Mouse (Mus musculus): ENCODE results near the gene Ndn.

The Ndn gene

DNA sequence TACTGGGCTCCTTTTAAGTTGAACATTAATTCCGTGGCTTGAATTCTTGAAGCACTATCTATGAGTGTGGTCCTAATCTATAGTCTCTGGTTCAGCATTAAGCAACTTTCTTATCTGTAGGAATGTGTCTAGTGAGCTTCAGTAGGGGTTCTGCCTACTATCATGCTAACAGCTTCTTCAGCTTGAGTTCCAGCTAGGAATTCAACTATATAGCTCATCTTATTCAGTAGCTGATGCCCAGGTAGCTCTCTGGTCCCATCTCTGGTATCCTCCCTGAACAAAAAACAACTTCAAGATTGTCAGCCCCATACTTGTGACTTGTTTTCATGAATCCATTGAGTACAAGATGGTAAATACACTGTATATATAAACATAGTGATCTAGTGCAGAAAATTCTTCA lies at the start of gene Ndn:
Gene Ndn, plus strand, starts transcription at position 301 of the 400 bp plus-strand sequence.
- in situ Hi-C loops (cut with MboI; ENCODE audit: low pct_unique_long_range_greater_than_20kb in 1 of 2, low sequenced_read_pairs in 2 of 2, unreplicated experiment in 1 of 2), result no loop called here

DNA sequence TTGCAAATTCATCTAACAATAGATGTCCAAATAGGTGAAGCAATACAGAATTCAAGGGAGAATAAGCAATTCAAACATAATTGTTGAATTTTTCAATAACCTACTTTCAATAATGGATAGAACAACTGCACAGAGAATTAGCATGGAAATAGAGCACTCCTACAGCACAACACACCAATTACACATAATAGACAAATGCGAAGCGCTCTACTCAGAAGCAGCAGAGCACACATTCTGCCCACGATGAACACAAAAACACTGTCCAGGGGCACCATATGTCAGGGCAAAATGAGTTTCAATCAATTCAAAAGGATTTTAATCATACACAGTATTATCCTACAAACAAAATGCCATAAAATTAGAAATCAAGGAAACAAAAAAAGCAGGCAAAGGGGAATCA lies 43.9 kb upstream of the Ndn start:
- in situ Hi-C loops (cut with MboI; ENCODE audit: low pct_unique_long_range_greater_than_20kb in 1 of 2, low sequenced_read_pairs in 2 of 2, unreplicated experiment in 1 of 2), result no loop called here

DNA sequence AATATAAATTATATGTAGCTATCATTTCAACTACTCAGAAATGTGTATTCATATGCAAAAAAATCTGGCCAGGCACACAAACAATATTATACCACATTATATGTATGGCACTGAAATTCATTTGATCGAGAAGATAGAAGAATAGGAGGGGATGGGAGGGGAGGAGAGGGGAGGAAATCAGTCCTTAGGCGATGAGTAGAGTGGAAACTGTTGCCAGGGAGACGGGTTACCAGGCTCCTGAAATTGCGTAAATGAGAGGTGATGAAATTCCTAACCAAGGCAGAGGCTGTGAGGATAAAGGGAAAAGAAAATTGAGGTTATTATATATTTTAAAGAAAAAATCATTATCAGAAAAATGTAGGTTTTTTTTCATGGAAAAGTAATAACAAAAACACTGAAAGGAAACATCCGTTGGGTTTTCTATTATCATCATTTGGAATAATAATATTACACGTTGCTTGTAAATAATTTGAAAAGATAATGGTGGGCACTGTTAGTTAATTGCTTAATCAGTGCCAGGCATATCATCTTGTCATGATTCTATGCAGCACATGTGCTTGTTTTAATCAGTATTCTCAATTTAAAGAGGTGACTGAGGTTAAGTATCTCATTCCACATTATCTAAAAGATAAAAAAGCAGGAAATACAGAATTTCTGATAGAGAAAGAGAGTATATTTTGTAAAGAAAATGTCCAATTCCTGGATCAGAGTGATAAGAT lies 39.3 kb upstream of the Ndn start:
- in situ Hi-C loops (cut with MboI; ENCODE audit: low pct_unique_long_range_greater_than_20kb in 1 of 2, low sequenced_read_pairs in 2 of 2, unreplicated experiment in 1 of 2), result no loop called here

DNA sequence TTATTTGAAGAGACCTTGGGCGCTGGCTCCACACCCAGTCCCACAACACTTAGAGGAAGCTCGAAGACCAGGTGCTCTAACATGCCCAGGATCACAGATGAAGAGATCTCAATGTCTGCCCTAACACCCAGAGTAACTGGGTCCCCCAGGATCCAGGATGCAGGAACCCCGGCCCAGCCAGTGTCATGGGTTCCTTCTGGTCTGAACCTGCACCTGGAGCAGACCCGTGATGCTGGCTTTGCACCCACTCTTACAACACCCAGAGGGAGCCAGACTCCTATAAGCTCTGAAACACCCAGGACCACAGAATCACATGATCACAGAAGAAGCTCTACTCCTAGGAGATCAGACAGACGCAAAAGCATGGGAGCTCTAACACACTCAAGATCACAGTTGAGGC lies 29.6 kb upstream of the Ndn start:
- in situ Hi-C loops (cut with MboI; ENCODE audit: low pct_unique_long_range_greater_than_20kb in 1 of 2, low sequenced_read_pairs in 2 of 2, unreplicated experiment in 1 of 2), result no loop called here

DNA sequence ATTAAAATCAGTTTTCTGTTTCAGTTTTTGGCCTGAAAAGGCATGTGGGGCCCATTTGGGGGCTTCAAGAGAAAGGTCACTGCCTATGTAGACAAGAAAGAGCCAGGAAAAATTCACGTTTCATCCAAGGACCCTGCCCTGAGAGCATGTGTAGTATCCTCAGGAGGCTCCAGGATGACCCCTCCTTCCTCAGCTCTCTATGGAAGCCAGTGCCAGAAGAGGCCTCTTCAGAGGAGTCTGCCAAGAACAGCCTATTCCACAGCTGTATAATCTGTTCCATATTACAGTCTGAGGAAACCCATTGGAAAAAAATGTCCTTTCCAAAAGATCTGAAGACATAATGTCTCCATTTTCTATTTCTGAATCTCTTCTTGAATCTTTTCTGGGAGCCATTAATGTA lies 958 bp upstream of the Ndn start:
- in situ Hi-C loops (cut with MboI; ENCODE audit: low pct_unique_long_range_greater_than_20kb in 1 of 2, low sequenced_read_pairs in 2 of 2, unreplicated experiment in 1 of 2), result no loop called here

DNA sequence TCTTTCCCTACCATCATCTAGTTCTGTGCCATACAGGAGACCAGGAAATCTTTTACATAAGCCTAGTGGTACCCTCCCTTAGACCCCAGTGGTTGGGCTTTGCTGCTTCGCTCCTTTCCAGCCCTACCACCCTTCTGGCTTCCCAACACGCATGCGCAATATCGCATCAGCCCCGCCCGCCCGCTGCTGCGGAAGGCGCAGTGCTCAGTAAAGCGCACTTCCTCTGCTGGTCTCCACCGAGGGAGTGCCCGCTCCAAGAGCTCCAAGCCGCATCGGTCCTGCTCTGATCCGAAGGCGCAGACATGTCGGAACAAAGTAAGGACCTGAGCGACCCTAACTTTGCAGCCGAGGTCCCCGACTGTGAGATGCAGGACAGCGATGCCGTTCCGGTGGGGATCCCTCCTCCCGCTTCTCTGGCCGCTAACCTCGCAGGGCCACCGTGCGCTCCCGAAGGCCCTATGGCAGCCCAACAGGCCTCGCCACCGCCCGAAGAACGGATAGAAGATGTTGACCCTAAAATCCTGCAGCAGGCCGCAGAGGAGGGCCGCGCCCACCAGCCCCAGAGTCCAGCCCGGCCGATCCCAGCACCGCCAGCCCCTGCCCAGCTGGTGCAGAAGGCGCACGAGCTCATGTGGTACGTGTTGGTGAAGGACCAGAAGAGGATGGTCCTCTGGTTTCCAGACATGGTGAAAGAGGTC lies 1.9 kb downstream of the Ndn start:
- in situ Hi-C loops (cut with MboI; ENCODE audit: low pct_unique_long_range_greater_than_20kb in 1 of 2, low sequenced_read_pairs in 2 of 2, unreplicated experiment in 1 of 2), result no loop called here

DNA sequence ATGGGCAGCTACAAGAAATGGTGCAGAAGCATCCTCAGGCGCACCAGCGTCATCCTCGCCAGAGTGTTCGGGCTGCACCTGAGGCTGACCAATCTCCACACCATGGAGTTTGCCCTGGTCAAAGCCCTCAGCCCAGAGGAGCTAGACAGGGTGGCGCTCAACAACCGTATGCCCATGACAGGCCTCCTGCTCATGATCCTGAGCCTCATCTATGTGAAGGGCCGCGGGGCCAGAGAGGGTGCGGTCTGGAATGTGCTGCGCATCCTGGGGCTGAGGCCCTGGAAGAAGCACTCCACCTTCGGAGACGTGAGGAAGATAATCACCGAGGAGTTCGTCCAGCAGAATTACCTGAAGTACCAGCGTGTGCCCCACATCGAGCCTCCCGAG lies 2.4 kb downstream of the Ndn start:
- in situ Hi-C loops (cut with MboI; ENCODE audit: low pct_unique_long_range_greater_than_20kb in 1 of 2, low sequenced_read_pairs in 2 of 2, unreplicated experiment in 1 of 2), result no loop called here

DNA sequence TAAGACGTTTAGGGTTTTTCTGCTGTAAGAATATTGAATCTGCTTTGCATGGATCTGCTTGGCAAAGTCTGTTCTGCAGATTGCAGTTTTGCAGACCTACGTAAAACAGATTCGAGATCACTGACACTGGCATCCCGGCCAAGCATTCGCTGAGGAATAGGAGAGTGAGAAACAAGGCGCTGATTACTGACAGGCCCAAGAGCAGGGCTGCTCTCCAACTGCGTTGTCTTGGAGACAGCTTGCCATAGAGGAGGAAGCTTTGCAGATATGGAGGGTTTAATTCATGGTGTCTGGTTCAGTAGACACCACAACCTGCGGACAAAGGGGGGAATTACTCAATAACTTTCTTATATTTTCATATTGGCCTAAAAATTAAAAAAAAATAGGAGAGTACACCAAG lies 4.9 kb downstream of the Ndn start:
- in situ Hi-C loops (cut with MboI; ENCODE audit: low pct_unique_long_range_greater_than_20kb in 1 of 2, low sequenced_read_pairs in 2 of 2, unreplicated experiment in 1 of 2), result no loop called here

DNA sequence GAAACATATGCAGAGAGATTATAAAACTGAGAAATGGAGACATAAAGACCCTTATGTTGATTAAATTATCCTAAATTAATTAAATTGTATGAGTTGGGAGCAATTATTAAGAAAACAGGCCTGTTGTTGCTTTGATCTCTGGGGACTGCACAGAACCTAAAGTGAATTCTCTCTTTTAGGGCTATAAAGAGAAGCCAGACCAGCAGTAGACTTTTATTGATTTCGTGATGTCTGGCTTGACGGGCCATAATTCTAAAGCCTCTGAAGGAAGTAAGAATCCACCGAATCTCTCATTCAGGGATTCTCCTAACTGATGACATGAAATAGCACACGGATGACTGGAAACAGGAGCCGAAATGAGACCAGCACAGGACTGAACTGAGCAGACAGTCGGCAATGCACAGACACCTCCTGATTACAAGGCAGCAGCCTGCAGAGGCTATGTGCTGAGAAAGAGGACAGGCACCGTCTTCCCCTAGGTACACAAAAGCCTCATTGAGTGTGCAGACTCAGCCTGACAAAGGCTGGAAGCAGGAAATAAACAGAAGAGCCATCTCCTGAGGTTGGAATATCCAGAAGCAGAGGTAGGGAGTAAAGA lies 18.8 kb downstream of the Ndn start:
- in situ Hi-C loops (cut with MboI; ENCODE audit: low pct_unique_long_range_greater_than_20kb in 1 of 2, low sequenced_read_pairs in 2 of 2, unreplicated experiment in 1 of 2), result no loop called here

DNA sequence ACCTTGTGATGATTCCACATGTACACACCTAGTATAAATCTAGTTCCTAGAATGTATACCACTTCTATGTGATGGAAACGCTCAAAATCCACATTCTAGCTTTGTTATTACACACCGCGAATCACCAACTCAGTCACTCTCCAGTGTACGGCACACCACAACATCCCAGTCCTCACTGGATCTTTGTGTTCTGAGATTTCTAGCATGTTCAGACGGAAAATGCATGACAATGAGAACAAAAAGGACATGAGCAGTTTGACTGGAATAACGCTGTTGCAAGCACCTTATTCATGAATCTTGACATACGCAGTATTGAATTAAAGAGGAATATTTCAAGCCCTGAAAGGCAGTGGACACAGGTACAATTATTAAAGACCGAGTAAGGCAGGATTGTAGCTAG lies 20.4 kb downstream of the Ndn start:
- in situ Hi-C loops (cut with MboI; ENCODE audit: low pct_unique_long_range_greater_than_20kb in 1 of 2, low sequenced_read_pairs in 2 of 2, unreplicated experiment in 1 of 2), result no loop called here

DNA sequence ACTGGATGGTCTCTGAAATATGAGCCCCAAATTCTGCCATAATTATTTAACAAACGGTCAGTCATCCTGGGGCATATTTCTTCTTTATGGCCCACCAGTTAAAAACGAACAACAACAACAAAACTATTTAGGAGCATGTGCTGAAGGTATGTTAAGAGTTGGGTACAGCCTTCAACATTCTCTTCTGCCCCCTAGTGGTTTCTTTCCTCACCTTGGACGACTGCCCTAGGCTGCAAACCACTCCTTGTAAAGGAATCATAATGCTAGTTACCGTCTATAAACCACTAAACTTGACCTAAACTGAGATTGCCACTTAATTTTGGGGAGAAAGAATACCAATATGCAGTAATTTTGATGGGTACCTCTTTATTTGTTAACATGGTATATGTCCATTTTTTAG lies 29.3 kb downstream of the Ndn start:
- in situ Hi-C loops (cut with MboI; ENCODE audit: low pct_unique_long_range_greater_than_20kb in 1 of 2, low sequenced_read_pairs in 2 of 2, unreplicated experiment in 1 of 2), result loop anchor here (5.0 to 10.0 kb wide), 2 partner anchors 141 to 143 kb away; no protein-coding TSS in a partner anchor

DNA sequence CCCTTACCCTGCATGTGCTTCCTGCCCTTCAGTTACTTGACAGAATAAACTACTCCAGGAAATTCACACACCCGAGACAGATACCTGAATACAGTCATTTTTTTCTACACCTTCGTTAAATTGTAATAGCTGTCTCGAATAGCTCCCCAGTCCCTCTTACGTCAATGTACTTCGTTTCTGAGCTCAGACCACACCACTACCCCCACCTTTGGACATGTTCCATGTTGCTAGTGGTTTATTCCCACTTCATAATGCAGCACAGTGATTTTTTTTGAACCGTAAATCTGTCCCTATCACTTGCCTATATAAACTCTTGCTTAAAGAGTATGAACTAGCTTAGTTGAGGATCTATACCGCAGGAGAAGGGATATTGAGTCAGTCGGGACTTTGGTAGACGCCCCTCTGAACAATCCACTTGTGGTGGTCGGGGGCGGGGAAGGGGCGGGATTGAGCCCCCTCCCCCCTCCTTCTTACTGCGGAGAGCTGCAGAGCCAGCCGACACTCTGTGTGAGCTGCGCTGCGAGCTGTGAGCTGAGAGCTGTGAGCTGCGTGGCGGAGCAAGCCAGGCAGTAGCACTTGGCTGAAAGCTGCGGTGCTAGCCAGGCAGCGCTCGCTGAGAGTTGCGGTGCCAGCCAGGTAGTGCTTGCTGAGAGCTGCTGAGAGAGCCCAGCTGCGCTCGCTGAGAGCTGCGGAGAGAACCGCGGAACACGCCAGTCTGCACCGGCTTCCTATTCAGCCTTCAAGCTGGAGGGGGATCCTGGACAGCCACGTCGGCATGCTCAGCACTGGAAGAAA lies 30.3 kb downstream of the Ndn start, which contains the start of gene Magel2:
Gene Magel2, plus strand, starts transcription at position 501 of the 795 bp plus-strand sequence.
- in situ Hi-C loops (cut with MboI; ENCODE audit: low pct_unique_long_range_greater_than_20kb in 1 of 2, low sequenced_read_pairs in 2 of 2, unreplicated experiment in 1 of 2), result loop anchor here (5.0 to 10.0 kb wide), 2 partner anchors 142 to 144 kb away; no protein-coding TSS in a partner anchor

DNA sequence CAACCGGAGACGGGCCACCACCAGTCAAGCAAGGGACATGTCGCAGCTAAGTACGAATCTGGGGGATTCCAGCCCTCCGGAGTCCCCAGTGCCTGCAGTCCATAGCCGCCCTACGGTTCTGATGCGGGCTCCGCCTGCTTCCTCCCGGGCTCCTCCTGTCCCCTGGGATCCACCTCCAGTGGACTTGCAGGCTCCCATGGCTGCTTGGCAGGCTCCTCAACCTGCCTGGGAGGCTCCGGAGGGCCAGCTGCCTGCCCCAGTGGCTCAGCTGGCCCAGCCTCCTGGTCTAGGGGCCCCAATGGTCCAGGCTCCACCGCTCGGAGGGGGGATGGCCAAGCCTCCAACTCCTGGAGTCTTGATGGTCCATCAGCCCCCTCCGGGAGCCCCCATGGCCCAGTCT lies 30.9 kb downstream of the Ndn start:
- in situ Hi-C loops (cut with MboI; ENCODE audit: low pct_unique_long_range_greater_than_20kb in 1 of 2, low sequenced_read_pairs in 2 of 2, unreplicated experiment in 1 of 2), result loop anchor here (5.0 to 10.0 kb wide), 2 partner anchors 143 to 145 kb away; no protein-coding TSS in a partner anchor

DNA sequence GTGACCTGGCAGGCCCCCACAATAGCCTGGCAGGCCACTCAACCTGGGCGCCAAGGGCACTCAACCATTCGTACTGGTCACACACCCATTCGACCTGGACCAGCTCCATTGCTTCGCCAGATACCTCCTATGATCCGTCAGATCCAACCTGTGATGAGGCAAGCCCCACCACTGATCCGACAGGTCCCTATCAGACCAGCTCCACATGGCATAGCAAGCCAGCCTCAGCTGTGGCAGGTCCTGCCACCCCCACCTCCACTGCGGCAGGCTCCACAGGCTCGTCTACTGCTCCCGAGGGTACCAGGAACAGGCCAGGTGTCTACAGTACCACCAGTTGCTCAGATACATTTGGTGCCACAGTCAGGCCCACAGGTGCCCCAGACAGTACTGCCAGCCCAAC lies 32.2 kb downstream of the Ndn start:
- in situ Hi-C loops (cut with MboI; ENCODE audit: low pct_unique_long_range_greater_than_20kb in 1 of 2, low sequenced_read_pairs in 2 of 2, unreplicated experiment in 1 of 2), result loop anchor here (5.0 to 10.0 kb wide), 2 partner anchors 144 to 146 kb away; no protein-coding TSS in a partner anchor

DNA sequence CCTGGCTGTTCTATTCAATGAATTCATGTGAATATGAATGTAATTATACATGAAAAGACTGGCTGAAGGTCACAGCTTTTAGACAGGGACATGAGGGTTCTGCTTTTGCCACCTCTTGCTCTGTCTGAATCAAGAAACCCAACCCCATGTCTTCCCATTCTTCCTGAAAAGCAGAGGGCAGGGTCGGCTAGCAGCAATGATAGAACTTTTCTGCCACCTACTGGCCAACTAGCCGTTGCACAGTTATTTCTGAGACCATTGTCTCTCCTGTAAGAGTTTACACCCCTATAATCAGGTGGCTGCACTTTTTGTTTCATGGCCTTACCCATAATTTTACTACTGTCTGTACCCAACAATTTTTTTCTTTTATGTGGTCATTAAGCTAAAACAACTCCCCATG lies 36.0 kb downstream of the Ndn start:
- in situ Hi-C loops (cut with MboI; ENCODE audit: low pct_unique_long_range_greater_than_20kb in 1 of 2, low sequenced_read_pairs in 2 of 2, unreplicated experiment in 1 of 2), result no loop called here

DNA sequence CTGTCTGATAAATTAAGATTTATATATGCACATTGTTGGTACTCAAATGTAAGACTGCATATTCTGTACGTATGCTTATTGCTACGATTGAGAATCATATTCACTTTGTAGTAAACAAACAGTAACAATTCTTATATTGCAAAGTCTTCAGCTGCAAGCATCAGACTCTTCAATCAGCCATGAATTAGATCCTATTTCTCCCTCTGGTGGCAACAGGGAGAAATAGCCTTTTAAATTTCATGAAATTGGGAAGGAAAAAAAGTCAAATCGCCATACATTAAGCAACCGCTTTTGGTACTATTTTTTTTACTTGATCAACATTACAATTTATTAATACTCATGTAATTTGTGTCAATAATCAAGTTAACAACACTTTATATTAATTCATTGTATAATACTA lies 41.9 kb downstream of the Ndn start:
- in situ Hi-C loops (cut with MboI; ENCODE audit: low pct_unique_long_range_greater_than_20kb in 1 of 2, low sequenced_read_pairs in 2 of 2, unreplicated experiment in 1 of 2), result no loop called here

DNA sequence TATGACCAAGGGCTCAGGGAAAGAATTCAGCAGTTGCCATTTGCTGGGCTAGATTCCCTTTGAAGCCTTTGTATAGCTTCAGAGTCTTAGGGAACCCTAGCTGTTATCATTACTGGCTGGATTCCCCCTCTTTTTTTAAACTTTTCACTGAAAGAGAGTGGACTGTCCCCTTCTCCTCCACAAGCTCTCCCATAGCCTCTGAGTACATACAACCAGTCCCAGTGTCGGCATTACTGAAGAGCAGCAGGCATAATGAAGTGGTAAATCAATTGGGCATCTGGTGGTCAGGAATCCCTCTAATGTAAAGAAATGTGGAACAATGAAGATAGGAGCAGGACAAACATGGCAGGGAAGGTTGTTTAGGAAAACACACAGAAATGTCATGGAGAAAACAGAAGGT lies 45.8 kb downstream of the Ndn start:
- in situ Hi-C loops (cut with MboI; ENCODE audit: low pct_unique_long_range_greater_than_20kb in 1 of 2, low sequenced_read_pairs in 2 of 2, unreplicated experiment in 1 of 2), result no loop called here

Data from mouse embryonic stem cell (cell line).